Mouse (Mus musculus) ES-Bruce4 (cell line): Measurements from ENCODE around the gene Spsb1.

ENCODE experiments used
- CTCF ChIP-seq: IDR thresholded peaks from one replicate; pipeline ENCODE4 v1.8.1; 2011; ENCODE audit warnings: low read depth, low read length
- EP300 ChIP-seq: IDR thresholded peaks from 2 replicates; pipeline ENCODE4 v1.6.1; 2011; ENCODE audit warnings: low read depth, low read length; ENCODE audit not compliant: insufficient read depth
- POLR2A ChIP-seq: IDR thresholded peaks from one replicate; pipeline ENCODE4 v1.8.1; 2011; ENCODE audit warnings: low read length; ENCODE audit not compliant: insufficient read depth

DNA sequence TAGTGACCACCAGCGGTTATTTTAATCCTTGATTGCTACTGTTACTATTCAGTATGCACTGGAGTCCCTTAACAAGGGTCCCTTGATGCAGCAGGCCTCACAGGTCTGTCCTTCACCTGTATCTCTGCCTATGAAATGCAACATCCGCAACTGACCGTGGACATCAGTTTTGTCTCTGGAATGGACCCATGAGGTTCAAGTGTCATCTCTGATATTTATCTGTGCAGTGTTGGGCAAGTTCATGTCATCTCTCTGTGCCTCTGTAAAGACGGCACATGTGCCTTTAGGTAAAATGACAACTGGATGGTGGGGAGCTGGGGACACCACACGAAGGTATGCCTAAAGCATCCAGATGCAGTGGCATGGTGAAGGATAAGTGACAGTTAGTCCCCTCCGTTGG, 96.7 kb downstream of the Spsb1 start:
- TF ChIP-seq CTCF (no peak), EP300 (no peak), POLR2A (no peak)
